Mouse (Mus musculus) testis, adult 2 months (tissue): ENCODE results near the gene Syt9.

Source experiments
- CTCF ChIP-seq: fragments of 200-500 bp; IDR thresholded peaks from 2 replicates; pipeline ENCODE4 v1.5.1; 2012; ENCODE audit warnings: low read depth, mild to moderate bottlenecking, inconsistent platforms, low read length, moderate library complexity; ENCODE audit not compliant: control insufficient read depth, insufficient read depth, insufficient replicate concordance
- POLR2A ChIP-seq: fragments of 200-500 bp; IDR thresholded peaks from 2 replicates; pipeline ENCODE4 v1.6.1; 2012; ENCODE audit warnings: low read depth, mild to moderate bottlenecking, inconsistent platforms, low read length, moderate library complexity; ENCODE audit not compliant: control insufficient read depth

- no peak for TF ChIP-seq CTCF
- TF ChIP-seq POLR2A = no peak
Observed at GRCm38 (mm10) chr7:107561584-107561983, 191.1 kb downstream of the Syt9 start.
